Mouse (Mus musculus): ENCODE data around the gene Gucd1. TPM values are rescaled to one million over a fixed set of nuclear protein-coding genes. Genes with fewer than 3 reads are reported as not detected.
"Not testable (repeated sequence)": the region's sequence is repeated elsewhere in the genome, so short reads cannot be mapped to it uniquely, and the experiment has no call there.

Gene Gucd1
- 10 to 100 TPM; 21.6 to 22.0 TPM for total RNA-seq (2021)

DNA sequence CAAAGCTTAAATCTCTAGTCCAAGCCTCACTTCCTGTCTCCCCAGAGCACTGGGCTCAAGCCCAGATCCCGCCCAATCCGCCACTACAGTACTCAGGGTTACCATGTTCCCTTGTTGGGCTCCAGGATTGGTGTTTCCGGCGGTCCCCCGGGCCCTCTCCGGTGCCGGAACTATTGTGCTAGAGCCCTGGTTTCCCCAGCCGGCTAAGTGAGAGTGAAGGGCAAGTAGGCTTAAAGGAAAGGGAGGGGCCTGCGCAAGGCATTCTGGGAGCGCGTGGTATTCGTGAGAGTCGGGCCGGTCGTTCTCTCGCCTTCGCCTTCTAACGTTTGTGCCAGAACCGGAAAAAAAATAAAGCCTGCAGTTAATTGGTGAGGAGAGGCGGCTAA is at the start of gene Gucd1:
Gucd1 (minus strand) TSS at position 215 of the 386 bp plus-strand sequence.
- peak; percentile 97 to 98 for DNase-seq (ENCODE audit: extremely low spot score in 1 of 2, low spot score in 2 of 2)
- intact Hi-C loops (cut with DNase I) = no loop called here

DNA sequence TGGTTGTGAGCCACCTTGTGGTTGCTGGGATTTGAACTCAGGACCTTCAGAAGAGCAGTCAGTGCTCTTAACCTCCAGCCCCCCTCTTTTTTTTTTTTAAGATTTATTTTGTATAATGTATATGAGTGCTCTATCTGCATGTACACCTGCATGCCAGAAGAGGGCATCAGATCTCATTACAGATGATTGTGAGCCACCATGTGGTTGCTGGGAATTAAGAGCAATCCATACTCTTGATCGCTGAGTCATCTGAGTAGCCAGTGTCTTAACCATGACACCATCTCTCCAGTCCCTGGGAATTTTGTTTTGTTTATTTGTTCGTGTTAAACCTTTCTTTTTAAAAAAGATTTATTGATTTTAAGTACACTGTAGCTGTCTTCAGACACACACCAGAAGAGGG is 49.0 kb upstream of the Gucd1 start:
- DNase-seq (ENCODE audit: extremely low spot score in 1 of 2, low spot score in 2 of 2); intact Hi-C loops (cut with DNase I): not testable (repeated sequence)

DNA sequence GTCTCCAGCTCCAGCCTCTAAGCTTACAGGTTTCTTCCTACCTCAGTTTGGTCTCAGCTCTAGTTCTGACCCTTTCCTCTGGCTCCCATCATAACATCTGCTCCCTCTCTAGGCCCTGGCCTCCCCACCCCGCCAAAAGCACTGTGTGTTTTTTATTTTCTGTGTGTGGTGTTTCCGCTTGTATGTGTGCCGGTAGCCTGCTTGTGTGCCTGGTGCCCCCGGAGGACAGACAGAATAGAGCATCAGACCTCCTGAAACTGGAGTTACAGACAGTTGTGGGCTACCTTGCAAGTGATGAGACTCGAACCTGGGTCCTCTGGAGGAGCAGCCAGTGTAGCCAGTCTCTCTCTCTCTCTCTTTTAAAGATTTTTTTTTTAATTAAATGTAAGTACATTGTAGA is 48.5 kb upstream of the Gucd1 start:
- intact Hi-C loops (cut with DNase I) = no loop called here
- DNase-seq (ENCODE audit: extremely low spot score in 1 of 2, low spot score in 2 of 2) = no peak

DNA sequence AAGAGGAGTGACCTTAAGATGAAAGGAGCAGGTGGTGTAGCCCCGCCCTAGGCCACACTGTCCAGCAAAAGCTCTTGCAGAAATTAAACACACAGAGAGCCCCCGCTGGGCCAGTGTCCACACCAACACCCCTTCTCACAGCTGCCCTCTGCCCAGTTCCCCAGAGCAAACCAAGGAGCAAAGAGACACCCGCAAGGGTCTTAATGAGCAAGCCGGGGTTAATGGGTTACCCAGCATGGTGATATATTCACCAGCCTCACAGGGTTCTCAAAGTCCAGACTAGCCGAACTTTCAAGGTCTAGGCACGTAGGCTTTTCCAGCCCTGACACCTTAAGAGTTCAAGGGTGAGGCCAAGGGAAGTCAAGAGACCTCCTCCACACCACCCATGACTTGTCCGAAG is 48.1 kb upstream of the Gucd1 start:
- intact Hi-C loops (cut with DNase I) = no loop called here
- DNase-seq (ENCODE audit: extremely low spot score in 1 of 2, low spot score in 2 of 2) = no peak

DNA sequence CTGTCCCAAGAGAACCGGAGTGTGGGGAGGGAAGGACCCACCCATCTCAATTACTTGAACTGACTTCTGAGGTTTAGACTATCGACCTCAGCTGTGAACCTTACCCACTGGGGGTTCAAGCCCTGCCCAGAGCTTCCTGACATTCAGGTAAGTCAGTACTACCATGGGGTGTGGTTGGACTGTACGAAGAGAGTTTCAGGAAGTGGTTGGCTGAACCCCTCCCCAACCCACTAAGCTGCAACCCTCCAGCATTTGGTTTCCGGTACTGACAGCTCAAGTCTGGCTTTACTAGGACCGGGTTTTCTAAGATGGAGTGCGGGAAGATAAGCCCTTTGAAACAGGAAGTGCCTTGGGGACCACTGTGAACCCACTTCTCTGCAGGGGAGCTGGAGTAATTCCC is 47.7 kb upstream of the Gucd1 start:
- intact Hi-C loops (cut with DNase I) = no loop called here
- no peak for DNase-seq (ENCODE audit: extremely low spot score in 1 of 2, low spot score in 2 of 2)

DNA sequence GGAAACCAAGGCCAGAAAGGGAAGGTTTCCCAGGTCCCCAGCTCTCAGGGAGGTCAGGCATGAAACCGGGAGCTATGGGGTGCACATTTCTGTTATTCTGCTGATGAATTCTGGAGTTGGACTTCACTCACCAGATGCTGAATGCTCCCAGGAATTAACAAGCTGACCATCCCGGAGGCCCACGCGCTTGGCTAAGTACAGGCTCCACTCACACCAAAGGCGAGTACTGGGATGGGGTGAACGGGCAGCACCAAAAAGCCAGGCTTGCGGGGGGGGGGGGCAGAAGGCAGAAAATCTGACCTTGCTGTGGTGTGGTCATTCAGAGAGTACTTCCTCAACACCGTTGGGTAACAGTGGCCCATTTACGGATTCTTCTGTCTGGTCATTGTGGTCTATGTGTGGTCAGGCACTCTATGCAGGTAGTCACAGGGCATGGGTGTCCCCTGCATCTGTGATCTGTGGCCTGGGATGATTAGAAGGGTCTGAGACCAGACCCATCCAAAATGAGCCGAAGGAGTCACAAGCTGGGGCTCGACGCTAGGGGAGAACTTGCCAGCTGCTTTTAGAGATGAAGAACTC is 47.0 kb upstream of the Gucd1 start:
- intact Hi-C loops (cut with DNase I) = no loop called here
- DNase-seq (ENCODE audit: extremely low spot score in 1 of 2, low spot score in 2 of 2) = no peak

DNA sequence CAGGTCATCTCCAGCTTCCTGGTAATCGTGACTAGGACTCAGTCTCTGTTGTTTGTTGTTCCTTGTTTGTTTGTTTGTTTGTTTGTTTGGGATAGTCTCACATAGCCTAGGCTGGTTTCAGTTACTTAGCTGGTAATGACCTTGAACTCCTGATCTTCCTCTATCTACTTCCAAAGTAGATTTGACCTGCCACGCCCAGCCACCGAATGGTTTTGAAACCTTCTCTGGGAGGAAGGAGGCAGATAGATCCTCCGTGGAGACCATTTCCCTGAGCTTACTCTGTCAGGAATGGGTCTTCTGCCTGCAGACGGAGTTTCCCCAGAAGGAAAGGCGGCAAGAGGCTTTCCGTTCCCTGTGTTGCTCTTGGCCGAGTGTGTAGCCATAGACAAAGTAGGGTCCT is 44.8 kb upstream of the Gucd1 start:
- intact Hi-C loops (cut with DNase I) = no loop called here
- no peak for DNase-seq (ENCODE audit: extremely low spot score in 1 of 2, low spot score in 2 of 2)

DNA sequence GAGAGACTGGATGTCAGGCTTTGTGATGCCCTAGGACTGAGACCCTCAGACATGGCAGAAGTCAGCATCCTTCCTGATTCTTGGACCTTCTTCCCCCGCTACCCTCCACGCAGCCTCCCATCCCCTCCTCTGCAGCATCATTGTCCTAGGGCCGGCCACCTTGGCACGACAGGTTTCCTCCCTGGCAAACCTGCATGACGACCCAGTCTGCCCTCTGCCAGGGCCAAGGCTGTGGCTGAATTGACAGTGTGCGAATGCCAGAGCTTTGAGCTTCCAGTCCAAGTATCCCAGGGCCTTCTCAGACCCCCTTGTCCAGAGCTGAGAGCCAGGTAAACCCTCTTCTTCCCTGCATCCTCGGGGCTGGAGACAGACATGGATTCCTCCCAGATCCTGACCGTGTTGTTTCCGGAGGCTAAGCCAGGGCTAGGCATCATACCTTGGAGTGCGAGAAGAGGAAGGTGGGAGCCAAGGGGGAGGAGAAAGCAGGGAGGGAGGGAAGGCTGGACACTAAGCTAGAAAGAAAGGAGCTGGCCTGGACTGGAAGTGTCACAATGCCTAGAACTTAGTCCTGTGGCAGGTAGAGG is 43.4 kb upstream of the Gucd1 start, which contains the start of gene Ggt1:
Ggt1 (plus strand) TSS at position 534 of the 584 bp plus-strand sequence.
- no peak for DNase-seq (ENCODE audit: extremely low spot score in 1 of 2, low spot score in 2 of 2)
- intact Hi-C loops (cut with DNase I) = no loop called here

DNA sequence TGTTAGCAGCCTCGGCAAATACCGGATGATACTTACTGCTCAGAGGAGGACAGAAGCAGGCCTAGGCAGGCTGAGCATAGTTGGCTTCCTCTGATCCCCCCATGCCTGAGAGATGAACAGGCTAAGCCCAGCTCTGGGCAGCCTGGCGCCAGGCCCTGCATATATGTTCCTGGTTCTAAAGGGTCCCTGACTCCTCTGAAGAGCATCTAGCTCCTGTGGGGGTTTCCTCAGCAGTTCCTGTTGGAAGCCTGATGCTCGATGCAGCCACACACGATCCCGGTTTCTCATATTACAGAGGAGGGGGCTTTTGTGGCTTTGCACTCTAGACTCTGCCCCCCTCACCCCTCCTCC is 42.8 kb upstream of the Gucd1 start:
- no peak for DNase-seq (ENCODE audit: extremely low spot score in 1 of 2, low spot score in 2 of 2)
- intact Hi-C loops (cut with DNase I) = no loop called here

DNA sequence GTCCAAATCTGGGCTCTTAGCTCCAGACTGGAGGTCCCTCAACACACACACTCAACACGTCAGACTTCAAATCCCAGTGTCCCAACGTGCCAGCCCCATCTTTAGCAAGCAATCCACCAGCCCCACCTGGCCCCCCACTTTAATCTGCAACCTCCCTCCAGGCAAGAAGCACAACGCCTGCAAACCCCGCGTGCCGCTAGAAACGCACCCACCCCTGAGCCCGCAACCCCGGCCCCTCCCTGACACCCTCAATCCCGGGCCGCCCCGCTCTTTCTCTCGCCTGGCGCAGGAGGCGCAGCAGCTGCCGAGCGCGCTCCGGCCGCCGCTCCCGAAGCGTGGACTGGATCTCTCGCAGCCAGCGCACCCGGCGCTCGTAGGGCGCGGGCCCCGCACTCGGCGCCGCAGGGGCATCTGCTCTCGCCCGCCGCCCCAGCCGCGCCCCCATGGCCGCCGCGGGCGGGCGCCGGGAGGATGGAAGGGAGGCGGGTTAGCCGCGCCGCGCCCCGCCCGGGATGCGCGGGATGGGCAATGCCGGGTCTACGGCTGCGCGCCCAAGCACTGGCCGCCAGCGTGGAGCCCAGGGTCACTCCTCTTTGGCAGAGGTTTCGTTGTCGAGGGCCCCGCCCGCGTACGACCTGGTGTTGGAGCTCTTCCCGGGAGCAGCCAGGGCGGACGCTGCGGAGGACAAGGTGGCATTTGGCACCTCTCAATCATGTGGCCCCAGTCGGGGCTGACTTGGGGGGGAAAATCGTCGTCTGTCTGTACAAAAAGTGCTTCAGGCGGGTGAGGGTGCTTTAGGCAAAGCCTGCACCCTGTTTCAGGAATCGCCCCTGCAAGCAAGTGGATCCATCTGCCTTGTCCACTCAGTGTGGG is 42.1 kb upstream of the Gucd1 start, which contains the start of gene Lrrc75b:
Lrrc75b (minus strand) TSS at position 655 of the 873 bp plus-strand sequence.
- intact Hi-C loops (cut with DNase I) = no loop called here

DNA sequence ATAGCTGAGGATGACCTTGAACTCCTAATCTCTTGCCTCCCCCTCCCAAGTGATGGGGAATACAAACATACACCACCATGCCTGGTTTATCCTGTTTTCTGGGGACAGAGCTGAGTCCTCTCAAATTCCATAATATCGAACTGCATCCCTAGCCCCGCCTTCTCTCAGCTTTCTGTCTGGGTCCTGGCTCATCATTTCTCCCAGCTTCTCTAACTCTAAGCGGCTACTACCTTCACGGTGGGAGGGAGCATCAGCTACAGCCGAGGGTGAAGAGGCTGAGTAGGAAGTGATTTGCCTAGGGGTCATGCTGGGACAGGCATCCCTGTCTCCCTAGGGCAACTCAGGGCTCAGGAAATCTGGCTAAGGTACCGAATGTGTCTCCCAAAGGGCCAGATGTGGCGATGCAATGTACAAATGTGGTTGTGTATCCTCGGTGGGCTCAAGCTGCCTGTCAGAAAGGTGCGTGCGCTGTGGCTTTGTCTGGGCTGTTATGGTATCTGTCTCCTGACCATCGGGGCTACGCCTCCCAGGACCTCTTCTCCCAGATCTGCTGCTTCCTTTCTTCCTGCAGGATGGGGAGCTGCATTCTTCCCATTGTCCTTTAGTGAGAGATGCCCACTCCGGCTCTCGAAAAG is 41.4 kb upstream of the Gucd1 start:
- intact Hi-C loops (cut with DNase I) = no loop called here
- DNase-seq (ENCODE audit: extremely low spot score in 1 of 2, low spot score in 2 of 2) = no peak

More for the DNA sequence above, 42.1 kb upstream of the Gucd1 start, which contains the start of gene Lrrc75b:
- DNase-seq (ENCODE audit: extremely low spot score in 1 of 2, low spot score in 2 of 2) = peak in 1 of 2 experiments; percentile 69

DNA sequence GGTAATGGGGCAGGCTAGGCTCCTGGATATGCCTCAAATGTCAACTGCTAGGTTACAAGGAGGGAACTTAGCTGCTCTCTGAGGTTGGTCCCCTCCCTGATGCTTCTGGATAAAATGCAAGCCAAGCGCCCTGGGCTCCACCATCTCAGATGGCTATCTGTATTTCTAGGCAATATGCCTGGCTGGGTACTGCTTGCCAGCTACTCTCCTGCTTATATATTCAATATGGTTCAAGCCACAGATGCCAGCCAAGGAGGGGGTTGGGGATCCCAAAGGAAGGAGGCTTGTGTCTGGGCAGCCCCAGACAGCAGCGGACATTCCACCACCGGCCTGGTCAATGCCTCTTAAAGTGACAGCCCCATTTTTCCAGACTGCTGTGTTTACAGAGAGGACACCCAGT is 40.7 kb upstream of the Gucd1 start:
- peak; percentile 50 to 55 for DNase-seq (ENCODE audit: extremely low spot score in 1 of 2, low spot score in 2 of 2)
- intact Hi-C loops (cut with DNase I) = no loop called here

DNA sequence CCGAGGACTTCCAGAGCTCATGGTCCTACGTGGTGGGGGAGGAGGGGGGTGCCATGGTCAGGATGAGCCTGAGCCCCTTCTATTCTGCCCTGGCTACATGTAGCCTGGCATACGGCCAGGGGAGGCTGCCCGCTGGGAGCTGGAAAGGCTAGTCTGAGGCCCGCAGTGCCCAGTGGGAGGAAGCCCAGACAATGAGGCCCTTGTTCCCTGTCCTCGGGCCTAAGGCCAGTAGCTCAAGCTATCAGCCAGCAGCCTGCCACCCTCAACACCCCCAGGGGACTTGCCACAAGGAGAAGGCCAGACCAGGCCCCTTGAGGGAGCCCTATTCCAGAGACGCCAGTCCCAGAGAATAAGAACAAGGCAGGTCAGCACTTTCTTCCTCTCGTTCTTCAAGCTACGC is 38.3 kb upstream of the Gucd1 start:
- intact Hi-C loops (cut with DNase I) = no loop called here
- peak; percentile 80 to 85 for DNase-seq (ENCODE audit: extremely low spot score in 1 of 2, low spot score in 2 of 2)

DNA sequence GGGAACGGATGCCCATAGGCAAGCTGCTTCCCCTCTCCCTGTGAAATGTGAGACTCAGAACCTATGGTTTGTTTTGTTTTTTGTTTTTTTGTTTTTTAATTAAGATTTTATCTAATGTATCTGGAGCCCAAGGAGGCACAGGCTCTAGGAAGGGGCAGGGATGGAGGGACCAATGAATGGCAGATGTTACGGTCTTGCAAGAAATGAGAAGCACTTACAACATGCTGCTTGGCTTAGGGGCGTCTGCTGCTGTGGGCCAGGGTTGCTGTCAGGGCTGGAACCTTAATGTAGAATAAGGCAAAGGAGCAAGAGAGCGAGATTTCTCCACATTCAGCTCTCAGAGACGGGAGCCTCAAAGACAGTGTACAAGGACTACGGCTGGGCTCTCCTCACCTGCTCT is 37.8 kb upstream of the Gucd1 start:
- no peak for DNase-seq (ENCODE audit: extremely low spot score in 1 of 2, low spot score in 2 of 2)
- intact Hi-C loops (cut with DNase I) = no loop called here

DNA sequence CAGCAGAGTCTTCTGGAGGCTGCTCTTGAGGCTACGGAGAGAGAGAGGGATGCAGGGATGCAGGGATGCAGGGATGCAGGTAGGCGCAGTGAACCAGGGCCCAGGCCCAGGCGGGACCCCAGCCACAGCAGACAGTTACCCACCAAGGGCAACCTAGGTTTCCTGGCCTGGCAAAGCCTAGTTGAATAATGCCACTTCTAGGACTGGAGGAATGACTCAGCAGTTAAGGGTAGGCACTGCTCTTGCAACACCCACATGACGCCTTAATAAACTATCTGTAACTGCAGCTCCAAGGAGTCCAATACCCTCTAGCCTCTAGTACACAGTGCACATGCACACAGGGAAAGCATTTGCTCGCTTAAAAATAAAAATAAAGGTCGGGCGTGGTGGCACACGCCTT is 36.3 kb upstream of the Gucd1 start:
- no peak for DNase-seq (ENCODE audit: extremely low spot score in 1 of 2, low spot score in 2 of 2)
- intact Hi-C loops (cut with DNase I) = no loop called here

DNA sequence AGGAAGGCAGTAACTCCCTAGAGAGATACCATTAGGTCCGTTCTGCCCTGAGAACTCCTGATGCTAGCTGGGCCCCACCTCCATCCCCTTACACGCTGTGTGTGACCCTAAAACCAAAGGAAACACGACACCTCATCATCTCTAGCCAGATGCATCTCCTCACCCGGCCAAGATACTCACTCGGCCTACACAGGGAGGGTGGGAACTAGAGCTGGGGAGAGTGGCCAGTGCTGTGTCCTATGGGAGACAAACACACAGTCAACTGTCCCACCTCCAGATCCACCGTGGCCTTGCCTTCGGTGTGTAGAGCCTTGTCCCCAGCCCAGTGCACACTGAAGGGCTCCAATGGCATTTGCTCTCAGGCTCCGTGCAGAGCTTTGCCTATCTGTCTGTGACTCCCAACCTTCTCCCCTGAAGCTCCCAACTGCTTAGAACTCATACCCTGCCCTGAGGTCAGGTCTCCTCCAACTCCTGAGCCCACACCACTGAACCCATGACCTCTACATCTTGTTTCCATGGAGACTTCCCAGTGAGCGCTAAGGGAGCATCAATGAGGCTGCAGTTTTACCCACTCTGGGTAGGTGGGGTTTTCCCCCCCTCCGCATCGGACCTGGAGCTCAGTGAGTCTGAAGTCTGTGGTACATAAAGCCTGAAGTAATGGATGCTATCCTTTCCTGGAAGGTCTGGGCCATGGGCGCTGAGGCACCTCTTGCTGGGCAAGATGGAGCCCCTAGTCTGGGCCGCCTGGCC is 35.1 kb upstream of the Gucd1 start:
- DNase-seq (ENCODE audit: extremely low spot score in 1 of 2, low spot score in 2 of 2) = no peak
- intact Hi-C loops (cut with DNase I) = no loop called here

DNA sequence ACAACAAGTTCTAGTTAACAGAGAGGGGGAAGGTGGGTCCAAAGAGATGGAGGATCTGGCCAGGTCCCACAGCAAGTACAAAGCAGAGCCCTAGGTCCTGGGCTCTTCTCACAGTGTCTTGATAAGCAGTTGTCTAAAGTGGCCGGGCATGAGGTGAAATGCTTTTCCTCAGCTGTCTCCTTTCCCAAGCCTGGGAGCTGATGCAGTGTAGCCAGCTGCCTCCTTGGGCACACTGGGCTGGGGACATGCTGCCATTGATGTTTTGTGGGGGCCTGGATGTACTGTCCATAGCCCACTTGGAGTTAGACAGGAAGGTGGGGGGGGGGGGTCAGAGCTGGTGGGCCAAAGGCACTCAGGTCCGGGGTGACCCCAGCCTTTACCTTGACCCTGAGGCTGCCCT is 34.3 kb upstream of the Gucd1 start:
- no peak for DNase-seq (ENCODE audit: extremely low spot score in 1 of 2, low spot score in 2 of 2)
- intact Hi-C loops (cut with DNase I) = no loop called here

DNA sequence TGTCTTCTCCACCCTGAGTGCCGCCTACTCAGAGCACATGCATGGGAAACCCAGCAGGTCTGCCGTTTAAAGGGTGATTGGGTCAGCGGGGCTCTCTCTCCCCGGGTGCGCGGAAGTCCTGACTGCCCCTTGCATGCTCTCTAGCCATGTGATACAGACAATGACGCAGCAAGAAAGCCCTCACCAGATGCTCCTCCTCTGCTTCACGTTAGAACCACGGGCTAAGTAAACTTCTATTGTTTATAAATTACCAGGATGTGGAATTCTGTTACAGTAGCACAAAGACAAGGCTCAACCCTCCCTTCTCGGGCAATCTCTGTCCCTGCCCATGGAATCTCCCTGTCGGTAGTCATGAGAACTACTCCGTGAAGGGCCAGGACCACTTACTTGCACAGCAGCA is 33.4 kb upstream of the Gucd1 start:
- intact Hi-C loops (cut with DNase I) = no loop called here
- no peak for DNase-seq (ENCODE audit: extremely low spot score in 1 of 2, low spot score in 2 of 2)

DNA sequence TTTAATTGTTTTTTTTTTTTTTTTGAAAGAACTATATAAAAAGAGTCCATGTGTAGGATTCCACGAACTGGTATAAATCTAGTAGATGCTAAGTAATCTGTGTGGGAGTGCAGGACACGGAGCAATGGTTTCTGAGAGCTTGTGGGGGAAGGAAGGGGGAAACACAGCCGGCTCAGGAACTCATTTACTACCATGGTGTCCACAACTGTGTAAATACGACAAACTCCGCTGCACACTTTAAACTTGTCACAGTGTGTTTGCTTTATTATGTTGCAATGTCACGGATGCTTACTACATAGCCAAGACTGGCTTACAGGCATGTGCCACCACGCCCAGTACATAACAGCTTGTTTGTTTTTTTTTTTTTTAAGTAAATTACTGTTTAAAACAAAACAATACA is 32.1 kb upstream of the Gucd1 start:
- DNase-seq (ENCODE audit: extremely low spot score in 1 of 2, low spot score in 2 of 2) = no peak
- intact Hi-C loops (cut with DNase I) = no loop called here

All from left cerebral cortex, postnatal 10 days (tissue).